Mouse (Mus musculus) splenic B cell, adult 2 months (primary cell): ENCODE measurements around the gene Dixdc1.

Source experiments
- DNase-seq: peaks from one replicate; pipeline ENCODE4 v3.0.0-alpha.2; 2011; ENCODE audit warnings: low read depth, low spot score
- H3K27me3 ChIP-seq: 2 replicates; pipeline ENCODE4 v1.6.1; 2012; ENCODE audit warnings: mild to moderate bottlenecking, low read length, moderate library complexity, mixed read lengths; ENCODE audit not compliant: control insufficient read depth, poor library complexity, insufficient read depth, severe bottlenecking
- H3K36me3 ChIP-seq: 2 replicates; pipeline ENCODE4 v1.6.1; 2012; ENCODE audit warnings: mild to moderate bottlenecking, low read length, moderate library complexity, mixed read lengths; ENCODE audit not compliant: control insufficient read depth, poor library complexity, insufficient read depth, severe bottlenecking

The Dixdc1 gene

DNA sequence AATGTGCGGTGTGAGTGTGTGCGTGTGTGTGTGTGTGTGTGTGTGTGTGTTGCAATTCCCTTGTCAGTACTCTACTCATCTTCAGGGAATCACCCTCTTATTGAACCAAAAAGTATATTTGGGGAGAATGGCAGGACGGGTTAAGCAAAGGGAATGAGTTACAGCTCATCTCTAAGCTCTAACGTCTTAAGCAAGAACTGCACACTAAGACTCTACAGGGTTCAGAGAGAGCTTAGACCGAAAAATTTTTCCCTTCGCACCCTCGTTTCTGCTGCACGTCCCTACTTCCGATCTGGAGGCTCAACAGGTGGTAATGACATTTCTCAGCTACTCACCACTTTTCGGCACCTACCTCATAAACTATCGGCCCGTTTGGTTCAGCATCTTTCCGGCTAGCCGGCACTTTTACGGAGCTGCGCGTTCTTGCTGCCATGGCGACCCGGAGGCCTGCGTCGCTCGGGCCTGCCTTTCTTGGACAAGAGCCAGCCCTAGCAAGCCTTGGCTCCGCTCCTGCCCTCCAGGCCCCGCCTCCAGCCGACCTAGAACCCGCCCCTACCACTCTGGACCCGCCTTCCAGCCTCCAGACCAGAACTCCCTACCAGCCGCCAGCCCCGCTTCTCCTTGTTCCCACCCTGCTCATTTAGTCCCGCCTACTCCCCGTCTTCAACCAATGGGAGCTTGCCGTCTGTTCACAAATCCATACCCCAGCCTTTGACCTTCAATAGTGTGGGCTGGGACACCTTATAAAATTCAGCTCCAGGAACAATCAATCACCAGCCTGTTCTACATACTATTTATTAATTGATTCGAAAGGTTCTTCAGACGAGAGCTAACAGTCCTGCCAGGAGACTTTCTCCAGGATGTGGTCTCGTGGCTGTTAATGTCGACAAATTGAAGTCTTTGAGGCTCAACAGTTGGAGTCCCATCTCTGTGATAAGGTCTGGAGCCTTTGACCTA is at the start of gene Dixdc1:
Gene Dixdc1, minus strand, starts transcription at position 604 of the 957 bp plus-strand sequence.
- H3K27me3 ChIP-seq = no peaks in the 10 kb centered on the region; the same call in 1 of the 2 replicates
- DNase-seq = peak; percentile 77
- no peaks in the 10 kb centered on the region for H3K36me3 ChIP-seq

DNA sequence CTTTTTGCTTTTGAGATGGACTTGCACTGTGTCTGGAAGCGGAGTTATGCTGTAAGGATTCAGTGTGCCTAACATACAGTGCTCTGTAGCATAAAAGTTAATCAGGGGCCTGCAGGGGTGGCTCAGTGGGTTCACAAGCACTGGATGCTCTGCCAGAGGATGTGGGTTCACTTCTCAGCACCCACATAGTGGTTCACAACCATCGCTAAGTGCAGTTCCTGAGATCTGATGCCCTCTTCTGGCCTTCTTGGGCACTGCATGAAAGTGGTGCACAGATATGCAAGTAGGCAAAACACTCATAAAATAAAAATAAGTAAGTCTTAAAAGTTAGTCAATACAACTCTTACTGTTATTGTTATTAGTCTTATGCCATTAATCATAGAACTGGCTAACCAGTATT is 42.8 kb upstream of the Dixdc1 start:
- no peaks in the 10 kb centered on the region for H3K27me3 ChIP-seq
- H3K36me3 ChIP-seq = peaks cover 9% of the 10 kb centered on the region
- DNase-seq = peak; percentile 74

DNA sequence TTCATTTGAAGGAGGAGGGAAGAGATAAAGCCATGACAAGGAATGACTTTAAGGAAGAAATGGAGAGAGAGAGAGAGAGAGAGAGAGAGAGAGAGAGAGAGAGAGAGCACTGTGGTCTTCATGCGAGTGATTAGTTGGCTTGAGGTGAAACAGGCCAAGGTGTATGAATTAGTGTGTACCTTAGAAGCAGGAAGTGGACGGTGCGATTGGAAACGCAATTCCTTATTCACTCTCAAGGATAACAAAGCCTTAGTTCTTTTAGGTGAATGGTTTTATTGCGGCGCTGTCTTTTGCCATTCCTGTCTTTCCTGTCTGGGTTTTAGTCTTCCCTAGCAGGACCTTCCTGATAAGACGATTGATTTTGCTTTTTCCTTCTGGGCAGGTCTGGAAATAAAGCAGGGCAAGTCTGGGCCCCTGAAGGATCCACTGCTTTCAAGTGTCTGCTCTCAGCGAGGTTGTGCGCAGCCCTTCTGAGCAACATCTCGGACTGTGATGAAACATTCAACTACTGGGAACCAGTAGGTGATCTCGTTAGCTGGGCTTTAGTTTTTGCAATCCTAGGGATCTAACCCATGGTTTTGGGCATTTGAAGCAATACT is 36.9 kb upstream of the Dixdc1 start:
- DNase-seq = no peak
- no peaks in the 10 kb centered on the region for H3K27me3 ChIP-seq
- peaks cover 5% of the 10 kb centered on the region for H3K36me3 ChIP-seq

DNA sequence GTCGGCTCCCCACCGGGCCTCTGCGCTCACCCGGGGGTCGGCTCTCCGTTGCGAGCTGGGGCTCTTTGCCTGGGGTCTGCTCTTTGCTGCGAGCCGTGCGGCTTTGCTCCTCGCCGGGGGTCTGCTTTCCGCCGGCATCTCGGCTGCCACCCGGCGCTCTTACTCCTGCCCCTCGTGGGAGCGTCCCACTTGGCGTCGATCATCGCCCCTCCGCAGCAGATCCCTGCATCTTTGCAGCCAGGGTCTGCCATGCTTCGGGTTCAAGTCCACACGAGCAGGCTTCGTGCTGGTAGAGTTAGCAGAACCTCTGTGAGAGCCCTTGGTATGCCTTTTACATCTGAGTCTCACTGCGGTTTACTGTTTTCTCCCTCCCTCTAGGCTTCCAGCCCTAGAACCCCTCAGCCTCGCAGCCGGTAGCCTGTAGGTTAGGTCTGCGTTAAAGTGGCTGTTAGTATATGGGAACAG is 36.4 kb upstream of the Dixdc1 start:
- peak; percentile 17 for DNase-seq
- Histone ChIP-seq H3K36me3 (peaks cover 3% of the 10 kb centered on the region), H3K27me3 (no peaks in the 10 kb centered on the region)

DNA sequence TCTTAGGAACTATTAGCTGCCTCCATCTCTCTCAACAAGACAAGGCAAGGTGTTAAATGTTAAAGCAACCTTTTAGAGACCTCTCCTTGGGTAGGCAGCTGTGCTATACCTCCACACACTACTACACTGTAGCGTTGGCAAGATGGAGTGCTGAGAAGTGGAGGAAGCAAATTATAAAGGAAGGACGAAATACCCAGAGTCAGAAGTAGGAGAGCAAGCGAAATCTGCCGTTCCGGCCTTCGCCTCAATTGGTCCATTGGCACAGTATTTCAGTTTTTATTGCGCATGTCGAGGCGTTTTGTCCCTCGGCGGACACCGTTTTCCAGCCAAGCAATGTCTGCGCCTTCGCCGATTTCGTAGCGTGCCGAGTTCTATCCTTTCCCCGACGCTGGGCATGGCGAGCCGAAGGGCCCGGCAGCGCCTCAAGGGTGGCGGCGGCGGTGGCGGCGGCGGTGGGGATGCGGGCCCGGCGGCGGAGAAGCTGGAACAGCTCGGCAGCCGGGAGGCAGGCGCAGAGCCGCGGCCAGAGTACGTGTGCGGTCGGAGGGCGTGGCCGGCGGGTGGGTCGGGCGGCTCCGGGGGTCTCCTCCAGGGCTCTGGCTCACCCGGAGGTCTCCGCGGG is 35.8 kb upstream of the Dixdc1 start, which contains the start of the genes Alg9 and 1110032A03Rik:
Gene Alg9, plus strand, starts transcription at position 29 of the 622 bp plus-strand sequence.
Gene 1110032A03Rik, minus strand, starts transcription at position 530 of the 622 bp plus-strand sequence.
- no peaks in the 10 kb centered on the region for H3K27me3 ChIP-seq
- DNase-seq = peak; percentile 90

DNA sequence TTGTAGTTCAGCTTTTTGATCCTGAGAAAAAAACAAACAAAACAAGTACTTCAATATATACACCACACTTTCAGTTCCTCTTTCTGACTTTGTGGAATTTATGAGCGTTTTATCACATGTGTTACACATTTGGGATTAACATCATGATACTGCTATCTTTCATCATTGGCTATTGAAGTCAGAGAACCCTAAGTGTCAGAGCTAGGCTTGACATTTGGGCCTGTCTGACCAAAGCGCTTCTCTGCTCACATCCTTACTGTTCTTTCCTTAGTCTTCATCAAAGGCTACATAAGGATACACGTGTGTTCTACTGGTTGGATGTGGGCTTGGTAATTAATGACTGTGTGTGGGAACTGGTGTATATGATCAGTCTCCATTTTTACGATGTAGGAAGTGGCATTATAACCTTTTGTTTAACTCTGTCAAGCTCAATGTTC is 34.7 kb upstream of the Dixdc1 start:
- Histone ChIP-seq H3K36me3 (peaks cover 2% of the 10 kb centered on the region), H3K27me3 (no peaks in the 10 kb centered on the region)
- peak; percentile 87 for DNase-seq

More for the DNA sequence above, 35.8 kb upstream of the Dixdc1 start, which contains the start of the genes Alg9 and 1110032A03Rik:
- peaks cover 2% of the 10 kb centered on the region for H3K36me3 ChIP-seq

DNA sequence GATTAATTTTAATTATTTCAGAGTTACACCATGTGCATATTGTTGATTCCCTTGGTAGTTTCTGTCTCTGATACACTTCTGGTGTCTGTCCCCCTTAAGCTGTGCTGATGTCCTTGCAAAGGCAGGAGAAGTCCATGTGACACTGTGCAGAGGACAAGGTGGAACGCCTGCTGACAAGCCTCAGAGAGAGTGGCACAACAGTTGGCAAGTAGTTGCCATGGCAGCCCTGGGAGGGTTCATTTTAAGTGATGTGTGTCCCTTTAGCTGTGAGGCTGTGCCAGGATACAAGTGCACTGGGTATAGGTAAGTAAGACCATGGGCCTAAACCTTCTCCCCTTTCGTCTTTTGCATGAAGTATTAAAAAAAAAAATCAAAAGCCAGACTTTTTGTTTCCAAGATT is 30.7 kb upstream of the Dixdc1 start:
- Histone ChIP-seq H3K27me3 (no peaks in the 10 kb centered on the region; the same call in 1 of the 2 replicates), H3K36me3 (peaks cover 2% of the 10 kb centered on the region)
- DNase-seq = no peak

DNA sequence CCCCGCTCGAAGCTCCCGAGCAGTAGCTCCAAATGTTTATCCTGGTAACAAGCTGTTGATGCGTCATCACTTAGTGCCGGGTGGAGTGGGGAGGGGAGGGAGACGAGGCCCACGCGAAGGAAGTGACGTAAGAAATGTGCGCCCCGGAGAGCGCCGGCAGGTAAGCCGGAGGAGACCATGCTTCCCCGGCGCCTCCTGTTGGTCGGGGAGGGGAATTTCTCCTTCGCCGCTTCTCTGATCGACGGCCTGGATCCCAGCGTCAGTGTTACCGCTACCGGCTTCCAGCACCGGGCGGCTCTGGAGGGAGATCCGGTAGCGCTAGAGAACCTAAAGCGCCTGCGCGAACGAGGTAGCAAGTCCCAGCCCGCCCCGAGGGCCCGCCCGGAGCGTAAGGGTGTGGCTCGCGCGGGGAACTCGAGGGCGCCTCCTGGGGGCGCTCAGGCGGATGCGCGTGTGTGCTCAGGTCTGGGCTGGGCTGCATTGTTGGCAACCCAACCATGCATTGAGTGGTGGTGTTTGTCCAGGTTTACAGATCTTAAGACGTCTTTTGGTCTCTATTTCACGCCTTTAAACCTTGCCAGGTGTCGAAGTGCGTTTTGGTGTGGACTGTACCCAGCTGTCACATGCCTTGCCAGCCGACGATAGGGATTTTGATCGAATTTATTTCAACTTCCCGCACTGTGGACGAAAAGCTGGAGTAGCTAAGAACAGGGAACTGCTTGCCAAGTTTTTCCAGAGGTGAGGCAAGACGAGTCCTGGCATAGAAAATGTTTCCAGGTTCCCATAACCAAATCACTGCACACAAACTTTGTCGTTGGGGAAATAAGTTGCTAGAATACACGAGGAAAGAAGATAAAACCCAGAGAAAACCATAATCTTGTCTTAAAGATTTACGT is 29.0 kb upstream of the Dixdc1 start, which contains the start of gene Fdxacb1:
Gene Fdxacb1, plus strand, starts transcription at position 130 of the 896 bp plus-strand sequence.
- H3K27me3 ChIP-seq = no peaks in the 10 kb centered on the region; the same call in 1 of the 2 replicates
- peaks cover 2% of the 10 kb centered on the region for H3K36me3 ChIP-seq
- peak; percentile 98 for DNase-seq

DNA sequence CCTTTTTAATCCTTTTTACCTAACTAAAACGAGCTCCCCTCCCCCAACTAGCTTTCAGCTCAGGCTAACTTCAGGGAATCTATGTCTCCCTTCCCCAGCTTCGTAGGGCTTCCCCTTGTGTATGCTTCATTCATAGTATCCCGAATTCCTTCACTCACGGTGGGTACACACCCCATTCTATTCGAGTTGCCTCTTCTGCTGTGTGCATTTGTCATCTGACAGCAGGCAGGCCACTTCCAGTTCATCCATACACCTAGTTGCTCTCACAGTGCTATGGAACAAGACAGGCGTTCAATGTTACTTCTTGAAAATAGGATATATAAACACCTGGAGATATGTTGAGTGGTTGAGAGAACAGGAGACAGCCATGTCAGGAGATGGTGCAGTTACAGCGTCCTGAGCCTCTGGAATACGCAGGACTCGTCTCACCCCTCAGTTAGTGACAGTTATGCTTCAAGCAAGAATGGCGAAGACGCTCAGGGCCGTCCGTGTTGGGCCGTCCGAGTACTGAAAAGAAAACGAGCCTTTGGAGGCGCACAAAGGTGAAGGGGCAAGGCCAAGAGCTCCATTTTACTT is 28.3 kb upstream of the Dixdc1 start:
- Histone ChIP-seq H3K36me3 (peaks cover 2% of the 10 kb centered on the region), H3K27me3 (no peaks in the 10 kb centered on the region; the same call in 1 of the 2 replicates)
- no peak for DNase-seq

DNA sequence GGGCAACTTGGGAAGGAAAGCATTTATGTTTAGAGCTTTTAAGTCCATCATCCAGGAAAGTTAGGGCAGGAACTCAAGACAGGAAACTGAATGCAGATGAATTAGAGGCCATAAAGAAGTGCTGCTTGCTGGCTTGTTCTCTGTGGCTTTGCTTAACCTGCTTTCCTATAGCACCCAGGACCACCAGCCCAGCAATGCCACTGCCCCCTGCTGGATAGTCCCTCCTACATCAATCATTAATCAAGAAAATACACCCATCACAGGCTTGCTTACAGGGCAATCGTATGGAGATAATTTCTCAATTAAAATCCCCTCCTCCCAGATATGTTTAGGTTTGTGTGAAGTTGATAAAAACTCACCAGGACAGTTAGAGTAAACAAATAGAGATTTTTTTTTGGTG is 24.0 kb upstream of the Dixdc1 start:
- DNase-seq = peak; percentile 38
- H3K36me3 ChIP-seq = no peaks in the 10 kb centered on the region; the same call in 1 of the 2 replicates
- no peaks in the 10 kb centered on the region; the same call in 1 of the 2 replicates for H3K27me3 ChIP-seq

DNA sequence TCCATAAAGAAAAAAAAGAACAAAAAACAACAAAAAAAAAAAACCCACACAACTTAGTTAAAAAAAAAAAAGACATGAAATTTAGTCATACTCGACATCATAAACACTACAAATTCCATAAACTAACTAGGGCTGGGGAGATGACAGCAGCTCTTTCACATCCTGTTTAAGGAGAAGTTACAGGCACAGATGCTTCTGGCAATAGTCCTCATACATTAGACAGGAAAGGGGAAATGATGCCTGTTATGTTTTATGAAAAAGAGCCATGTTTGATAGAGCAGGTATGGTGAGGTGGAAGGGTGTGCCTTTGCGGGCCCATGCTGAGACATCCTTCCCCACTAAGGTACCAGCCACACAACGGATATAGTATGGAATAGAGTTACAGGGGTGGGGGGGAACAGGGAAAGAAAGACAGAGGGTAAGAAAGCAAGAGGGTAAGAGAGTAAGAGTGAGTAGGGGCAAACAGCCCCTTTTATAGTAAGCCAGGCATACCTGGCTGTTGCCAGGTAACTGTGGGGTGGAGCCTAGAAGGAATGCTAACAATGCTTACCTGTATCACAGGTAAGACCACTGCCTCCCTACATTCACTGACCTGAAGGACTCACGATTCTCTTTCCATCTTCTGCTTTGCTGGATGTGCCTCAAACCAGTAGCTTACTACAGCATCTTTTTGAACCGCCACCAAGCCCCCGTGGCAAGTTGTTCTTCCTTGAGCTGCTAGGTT is 22.4 kb upstream of the Dixdc1 start:
- H3K27me3 ChIP-seq = no peaks in the 10 kb centered on the region
- DNase-seq = no peak
- H3K36me3 ChIP-seq = no peaks in the 10 kb centered on the region; the same call in 1 of the 2 replicates

DNA sequence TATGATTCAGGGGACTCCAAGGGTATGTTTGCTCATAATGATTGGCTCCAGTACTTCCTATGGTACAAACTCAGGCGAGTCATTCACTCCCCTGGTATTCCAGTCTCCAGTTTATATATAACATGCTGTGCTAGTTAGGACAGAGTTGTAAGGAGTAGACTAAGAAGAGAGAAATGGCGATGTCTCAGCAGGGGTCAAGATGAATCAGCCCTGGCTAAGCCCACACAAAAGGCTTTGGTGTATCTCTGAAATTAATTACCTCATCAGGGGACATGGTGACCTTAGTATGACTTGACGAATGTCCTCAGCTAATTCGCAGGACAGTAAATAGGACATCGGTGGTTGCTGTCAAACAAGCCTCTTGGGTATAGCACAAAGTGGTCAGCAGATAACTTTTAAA is 17.4 kb upstream of the Dixdc1 start:
- Histone ChIP-seq H3K27me3 (no peaks in the 10 kb centered on the region), H3K36me3 (no peaks in the 10 kb centered on the region)
- no peak for DNase-seq

DNA sequence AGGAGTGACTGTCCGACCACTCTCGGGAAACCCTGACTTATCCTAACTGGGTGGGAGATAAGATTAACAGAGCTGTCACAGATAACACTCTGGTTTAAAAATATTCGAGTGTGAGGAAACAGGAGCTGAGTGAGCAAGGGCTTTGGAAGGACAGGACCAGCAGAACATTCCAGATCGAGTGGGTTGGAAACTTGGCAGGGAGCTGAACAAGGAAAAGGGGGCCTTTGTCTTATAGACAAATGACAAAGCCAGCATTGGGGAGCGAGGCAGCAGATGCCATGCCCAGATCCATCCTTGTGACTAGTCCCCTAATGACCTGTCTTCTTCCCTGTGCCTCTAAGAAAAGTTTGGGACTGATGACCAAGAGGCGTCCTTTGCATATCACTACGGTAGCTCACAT is 14.6 kb upstream of the Dixdc1 start:
- no peak for DNase-seq
- no peaks in the 10 kb centered on the region for H3K27me3 ChIP-seq
- H3K36me3 ChIP-seq = no peaks in the 10 kb centered on the region
